Mouse (Mus musculus) kidney, postnatal 25 days (tissue): ENCODE measurements around the gene Alcam.

Experiments
- DNase-seq, 2 experiments: peaks; one replicate each; pipeline ENCODE4 v3.0.0; 2021; ENCODE audit warnings: mixed read lengths in 2 of 2

The Alcam gene

DNA sequence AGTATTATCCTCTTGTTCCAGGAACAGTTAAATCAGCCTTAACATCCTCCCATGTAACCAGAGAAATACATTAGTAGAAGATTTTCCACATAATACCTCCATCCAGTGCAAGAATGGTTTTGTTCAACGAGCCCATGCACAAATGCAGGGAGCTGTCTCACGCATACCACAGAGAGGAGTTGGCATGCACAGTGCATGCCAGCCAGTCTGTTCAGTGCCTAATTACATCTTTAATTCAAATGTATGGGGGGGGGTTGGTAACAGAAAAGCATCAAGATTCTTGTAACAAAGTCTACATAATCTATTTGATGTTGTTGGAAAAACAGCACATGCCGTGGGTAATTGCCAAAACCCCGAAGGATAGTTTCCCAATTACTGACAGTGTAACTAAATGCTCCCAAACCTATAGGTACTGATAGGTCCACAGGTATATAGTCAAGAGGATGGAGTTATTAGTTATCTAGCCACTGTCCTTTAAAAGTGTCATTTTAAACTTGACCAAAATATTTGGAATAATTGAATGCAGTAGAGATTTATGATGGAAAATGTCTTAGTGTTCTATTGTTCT is 89.8 kb downstream of the Alcam start:
- DNase-seq, result no peak

DNA sequence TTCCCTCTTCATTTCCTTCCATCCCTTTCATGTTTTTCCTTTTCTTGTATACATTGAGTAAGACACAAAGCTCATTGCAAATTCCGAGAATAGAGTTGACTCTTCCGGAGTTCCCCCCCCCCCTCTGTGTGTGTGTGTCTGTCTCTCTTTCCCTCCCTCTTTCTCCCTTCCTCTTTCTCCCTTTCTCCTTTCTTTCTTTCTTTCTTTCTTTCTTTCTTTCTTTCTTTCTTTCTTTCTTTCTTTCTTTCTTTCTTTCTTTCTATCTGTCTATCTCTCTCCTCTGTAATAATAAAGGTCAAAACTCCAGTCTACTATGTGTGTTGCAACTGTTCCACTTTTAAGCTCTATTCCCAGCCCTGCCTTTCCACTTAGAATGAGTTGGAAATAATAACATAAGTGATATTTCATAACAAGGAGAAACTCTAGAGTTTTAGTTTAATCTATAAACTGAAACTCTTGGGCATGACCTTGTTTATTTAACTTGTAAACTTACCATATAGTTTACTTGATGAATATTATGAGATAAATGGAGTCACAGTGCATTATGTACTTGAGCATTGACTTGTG is 110.3 kb downstream of the Alcam start:
- no peak for DNase-seq

GRCm38 (mm10) chr16:52342694-52343466 is 111.0 kb downstream of the Alcam start:
- DNase-seq, result no peak

- no peak for DNase-seq
Measured at GRCm38 (mm10) chr16:52334084-52334483, 119.8 kb downstream of the Alcam start.

GRCm38 (mm10) chr16:52333631-52334030 is 120.2 kb downstream of the Alcam start:
- no peak for DNase-seq

DNA sequence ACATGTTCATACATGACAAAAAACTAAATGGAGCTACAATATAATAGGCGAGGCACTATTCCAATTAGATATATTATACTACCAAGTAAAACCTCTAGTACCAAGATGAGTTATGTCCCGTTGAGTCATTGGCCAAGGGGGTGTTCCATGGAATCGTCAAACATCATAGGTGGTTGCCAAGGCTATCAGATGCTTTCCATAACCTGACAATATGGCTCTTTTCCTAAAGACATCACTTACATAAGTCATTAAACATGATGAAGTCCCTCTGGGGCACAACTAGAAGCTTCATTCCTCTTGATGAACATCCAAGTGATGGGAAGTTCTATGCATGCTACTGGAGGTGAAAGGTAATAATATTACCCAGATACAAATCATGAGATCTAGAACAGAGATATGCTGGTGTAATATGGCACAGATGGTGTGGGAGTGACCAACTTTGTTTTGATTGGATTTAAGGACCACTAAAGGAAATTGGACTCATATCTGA is 122.5 kb downstream of the Alcam start:
- DNase-seq, result no peak

DNA sequence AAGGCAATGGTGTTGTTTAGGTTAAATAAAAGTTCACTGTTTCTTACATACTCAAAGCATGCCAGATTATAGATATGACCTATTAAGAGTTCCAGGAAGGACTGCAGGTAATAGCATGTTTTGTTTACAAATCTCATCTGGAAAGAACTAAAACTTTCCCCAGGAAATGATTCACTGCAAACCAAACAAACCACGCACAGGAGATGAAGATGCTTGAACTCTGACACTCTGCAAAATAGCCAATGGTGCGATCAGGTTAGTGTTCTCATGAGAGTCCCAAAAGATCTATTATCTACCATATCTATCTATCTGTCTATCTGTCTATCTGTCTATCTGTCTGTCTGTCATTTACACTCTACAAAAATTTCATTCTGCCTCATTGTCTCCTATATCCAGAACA is 124.5 kb downstream of the Alcam start:
- no peak for DNase-seq

DNA sequence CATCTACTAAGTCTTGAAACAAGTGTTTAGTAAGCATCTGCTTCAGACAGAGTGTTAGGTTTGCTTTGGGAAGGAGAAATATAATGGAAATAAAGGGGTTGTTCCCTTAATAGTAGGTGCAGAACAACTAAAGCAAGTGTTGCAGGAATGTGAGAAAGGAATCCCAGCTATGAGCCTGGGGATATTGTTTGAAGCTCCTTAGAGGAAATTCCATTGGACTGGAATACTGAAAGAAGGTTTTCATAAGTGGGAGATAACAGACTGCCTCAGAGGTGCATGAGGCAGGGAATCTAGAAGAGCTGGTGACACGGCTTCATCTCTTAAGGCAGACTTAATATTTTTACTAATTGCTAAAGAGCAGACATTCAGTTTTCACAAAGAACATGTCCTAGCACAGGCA is 134.6 kb downstream of the Alcam start:
- no peak for DNase-seq

DNA sequence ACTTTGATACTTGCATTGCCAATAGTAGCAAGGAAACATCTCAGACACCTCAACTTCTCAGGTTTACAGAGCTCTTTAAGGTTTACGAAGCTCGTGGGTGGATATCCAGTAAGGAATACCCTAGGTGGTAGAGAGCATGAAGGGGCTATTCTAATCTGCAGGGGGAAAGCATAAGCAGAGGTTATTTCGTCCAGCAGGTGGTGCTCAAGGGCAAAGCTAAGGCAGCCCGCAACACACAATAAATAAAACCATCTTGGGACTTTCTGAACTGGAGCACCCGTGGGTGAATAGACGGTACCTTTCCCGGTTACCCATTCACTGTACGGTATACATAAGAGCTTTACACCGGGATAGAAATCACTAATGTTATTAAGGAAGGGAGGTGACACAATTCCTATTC is 142.8 kb downstream of the Alcam start:
- peak; percentile 57 to 88 for DNase-seq

GRCm38 (mm10) chr16:52307016-52307415 is 146.9 kb downstream of the Alcam start:
- DNase-seq, result no peak

GRCm38 (mm10) chr16:52303532-52303902 is 150.4 kb downstream of the Alcam start:
- no peak for DNase-seq

DNA sequence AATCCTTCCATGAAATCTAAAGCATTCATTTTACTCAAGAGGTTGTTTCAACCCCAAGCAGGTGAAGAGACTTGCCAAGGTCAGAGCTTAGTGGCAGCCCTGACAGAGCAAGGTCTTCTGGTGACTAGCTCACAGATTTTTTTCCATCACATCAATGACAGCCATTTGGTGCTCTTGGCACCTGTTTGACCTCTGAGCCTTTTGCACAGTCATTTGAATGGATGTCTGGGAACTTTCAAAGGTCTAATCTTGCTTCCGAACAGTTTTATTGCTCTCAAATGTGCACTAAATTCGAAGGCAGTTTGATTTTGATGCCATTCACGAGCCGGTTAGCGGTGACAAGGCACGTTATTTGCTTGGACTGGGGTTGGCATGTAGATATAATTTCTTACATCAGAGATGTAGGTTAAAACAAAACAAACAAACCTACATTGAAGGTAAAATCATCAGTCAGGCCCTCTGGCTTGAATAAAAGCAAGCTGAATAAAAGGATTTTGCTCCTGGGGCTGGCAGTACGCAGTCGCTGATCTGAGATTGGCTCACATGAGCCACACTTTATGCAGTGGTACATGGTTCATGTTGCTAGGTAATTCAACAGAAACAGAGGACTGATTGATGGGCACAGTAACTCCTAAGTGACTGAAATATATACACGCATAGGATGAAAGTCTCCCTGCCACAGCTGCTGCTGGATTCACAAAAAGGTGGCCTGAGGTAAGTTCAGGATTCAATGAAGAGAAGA is 150.9 kb downstream of the Alcam start:
- DNase-seq, result no peak

DNA sequence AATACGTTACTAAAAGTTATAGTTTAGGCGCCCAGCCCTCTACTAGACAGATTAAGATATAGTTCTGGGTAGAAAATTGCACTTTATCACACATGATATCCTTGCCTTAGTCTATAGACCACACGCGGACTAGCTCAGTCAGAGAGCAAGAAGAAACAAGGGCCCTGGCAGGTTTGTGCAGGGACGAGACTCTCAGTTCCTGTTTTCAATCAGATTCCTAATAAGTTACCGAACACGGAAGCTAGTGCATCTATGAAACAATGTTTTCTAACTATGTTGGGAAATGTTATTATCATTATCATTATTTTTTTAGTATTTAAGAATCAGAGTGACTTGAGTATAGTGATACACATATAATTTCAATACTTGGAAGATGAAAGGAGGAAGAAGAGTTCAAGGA is 152.1 kb downstream of the Alcam start:
- no peak for DNase-seq

GRCm38 (mm10) chr16:52296376-52296775 is 157.5 kb downstream of the Alcam start:
- DNase-seq, result no peak

DNA sequence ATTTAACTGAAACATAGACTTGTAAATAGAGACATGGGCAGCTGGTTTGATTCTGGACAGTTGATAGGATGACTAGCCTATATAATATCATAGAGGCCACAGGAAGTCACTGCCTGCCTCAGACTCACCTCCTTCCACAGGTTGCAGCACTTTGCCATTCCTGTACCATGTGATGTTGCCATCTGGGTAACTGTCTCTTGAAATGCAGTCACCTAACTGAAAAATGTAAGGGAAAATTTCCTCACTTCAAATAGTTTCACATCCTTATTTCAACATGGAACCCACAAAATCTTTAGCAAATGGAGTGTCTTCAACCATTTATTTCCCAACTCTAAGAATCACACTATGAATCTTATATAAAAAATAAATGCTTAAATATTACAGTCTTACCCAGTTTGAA is 158.3 kb downstream of the Alcam start:
- no peak for DNase-seq

- no peak for DNase-seq
Measured at GRCm38 (mm10) chr16:52292440-52293048, 161.3 kb downstream of the Alcam start.

DNA sequence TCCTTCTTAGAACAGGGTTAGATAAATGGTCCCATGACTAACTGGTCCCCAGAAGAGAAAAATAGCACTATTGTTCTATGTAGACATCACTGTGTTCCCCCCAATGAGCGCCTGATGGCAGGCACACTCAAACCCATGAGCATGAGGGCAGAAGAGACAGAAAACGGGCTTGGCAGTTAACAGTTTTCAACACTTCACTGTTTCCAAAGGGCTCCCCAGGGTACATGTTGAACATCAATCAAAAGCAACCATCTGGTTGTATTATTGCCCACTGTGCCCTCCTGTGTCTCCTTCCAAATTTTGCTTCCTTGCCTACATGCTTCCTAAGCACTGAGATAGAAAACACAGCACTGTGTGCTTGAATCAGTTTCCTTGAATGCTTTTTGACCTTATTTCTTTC is 173.7 kb downstream of the Alcam start:
- no peak for DNase-seq

- no peak for DNase-seq
Measured at GRCm38 (mm10) chr16:52265066-52265465, 188.8 kb downstream of the Alcam start.

GRCm38 (mm10) chr16:52263751-52264150 is 190.1 kb downstream of the Alcam start:
- DNase-seq, result no peak

- DNase-seq, result no peak
Measured at GRCm38 (mm10) chr16:52262582-52262981, 191.3 kb downstream of the Alcam start.

- no peak for DNase-seq
Measured at GRCm38 (mm10) chr16:52261755-52262154, 192.1 kb downstream of the Alcam start.

DNA sequence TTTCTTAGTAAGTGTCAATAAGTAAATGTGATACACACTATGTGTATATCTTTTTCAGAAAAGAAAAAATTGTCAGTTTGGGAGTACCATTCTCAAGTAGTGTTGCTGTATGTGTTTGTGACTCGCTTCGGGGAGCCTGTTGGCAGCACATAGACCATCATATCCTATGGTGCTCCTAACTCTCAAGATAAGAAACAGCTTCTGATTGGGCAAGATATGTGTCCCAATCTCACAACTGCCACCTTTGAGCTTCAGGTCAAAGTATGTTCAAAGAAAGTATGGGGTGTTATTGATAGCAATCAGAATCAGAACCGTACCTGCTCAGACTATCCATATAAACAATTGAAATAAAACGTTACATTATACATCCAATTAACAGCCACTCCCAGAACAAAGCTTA is 202.9 kb downstream of the Alcam start:
- no peak for DNase-seq

- no peak for DNase-seq
Measured at GRCm38 (mm10) chr16:52250196-52250595, 203.7 kb downstream of the Alcam start.
